Mouse (Mus musculus) heart, embryonic 13.5 days (tissue): ENCODE data around the gene Spata32. TPM values are rescaled to one million over a fixed set of nuclear protein-coding genes. Genes with fewer than 3 reads are reported as not detected.

Experiments
- ATAC-seq: fragments of 200-750 bp; cut with Nextera tagmentation; 2 replicates; pipeline ENCODE4 v1.8.0; 2017; ENCODE audit warnings: moderate TSS enrichment; ENCODE audit not compliant: insufficient number of reproducible peaks, low FRiP score, low TSS enrichment; ENCODE audit errors: extremely low read depth
- H3K27ac ChIP-seq: fragments of 300-500 bp; sonication (generic); replicated peaks from 2 replicates; pipeline ENCODE4 v1.5.1; 2015; ENCODE audit warnings: moderate library complexity, mild to moderate bottlenecking, inconsistent platforms
- H3K27me3 ChIP-seq: fragments of 300-500 bp; sonication (generic); replicated peaks from 2 replicates; pipeline ENCODE4 v1.6.1; 2015; ENCODE audit warnings: mild to moderate bottlenecking, inconsistent platforms
- H3K36me3 ChIP-seq: fragments of 300-500 bp; sonication (generic); 2 replicates; pipeline ENCODE4 v1.6.1; 2015; ENCODE audit warnings: mild to moderate bottlenecking, inconsistent platforms
- H3K4me1 ChIP-seq: fragments of 300-500 bp; sonication (generic); 2 replicates; pipeline ENCODE4 v1.6.1; 2015; ENCODE audit warnings: inconsistent platforms
- H3K4me2 ChIP-seq: fragments of 300-500 bp; sonication (generic); 2 replicates; pipeline ENCODE4 v1.6.1; 2015; ENCODE audit warnings: inconsistent platforms, mild to moderate bottlenecking, moderate library complexity
- H3K4me3 ChIP-seq: fragments of 300-500 bp; sonication (generic); 2 replicates; pipeline ENCODE4 v1.5.1; 2015; ENCODE audit warnings: moderate library complexity, mild to moderate bottlenecking, inconsistent platforms
- H3K9ac ChIP-seq: fragments of 300-500 bp; sonication (generic); 2 replicates; pipeline ENCODE4 v1.6.1; 2015; ENCODE audit warnings: inconsistent platforms, mild to moderate bottlenecking, moderate library complexity
- H3K9me3 ChIP-seq: fragments of 300-500 bp; sonication (generic); 2 replicates; pipeline ENCODE4 v1.6.1; 2016; ENCODE audit warnings: inconsistent platforms
- WGBS: fragments of 180-500 bp; shearing (Covaris S2); methylation state at CpG from one replicate; pipeline ENCODE4 v1.1.7; 2015; ENCODE audit warnings: mixed read lengths; 5-methylcytosine and 5-hydroxymethylcytosine counted together
- polyA plus RNA-seq: library from polyadenylated mRNA; unstranded; fragments of >200 nt; fragmentation: Nextera tagmentation; extraction: Ambion mirVana; gene quantifications from 2 replicates; pipeline ENCODE4 v1.2.1, GENCODE M21; 2015

Gene Spata32
- polyA plus RNA-seq, 1 experiment from 2014 or later, result not detected

- Histone ChIP-seq H3K4me1 (peaks cover 20% of the 10 kb centered on the region), H3K9me3 (no peaks in the 10 kb centered on the region), H3K4me2 (no peak overlapping the region), H3K9ac (no peak overlapping the region), H3K4me3 (no peak overlapping the region), H3K27ac (no peak overlapping the region), H3K27me3 (peaks cover 39% of the 10 kb centered on the region; the same call in 1 of the 2 replicates), H3K36me3 (no peaks in the 10 kb centered on the region)
- ATAC-seq, result no peak
- WGBS, result 78% methylated on average over 9 of the region's 9 CpGs
Observed at GRCm38 (mm10) chr11:103181349-103181748, 36.9 kb downstream of the Spata32 start.

- no peak overlapping the region for H3K4me3 ChIP-seq
- H3K27ac ChIP-seq, result no peak overlapping the region
- H3K9ac ChIP-seq, result no peak overlapping the region
- peaks cover 36% of the 10 kb centered on the region; the same call in 1 of the 2 replicates for H3K27me3 ChIP-seq
- WGBS, result 65% methylated on average over 1 of the region's 1 CpGs
- H3K4me2 ChIP-seq, result no peak overlapping the region
- H3K9me3 ChIP-seq, result no peaks in the 10 kb centered on the region
- H3K36me3 ChIP-seq, result no peaks in the 10 kb centered on the region
- no peak for ATAC-seq
- H3K4me1 ChIP-seq, result peaks cover 27% of the 10 kb centered on the region
Observed at GRCm38 (mm10) chr11:103180426-103180825, 37.8 kb downstream of the Spata32 start.

- Histone ChIP-seq H3K9ac (no peak overlapping the region), H3K27me3 (peaks cover 31% of the 10 kb centered on the region), H3K36me3 (no peaks in the 10 kb centered on the region), H3K4me1 (peaks cover 34% of the 10 kb centered on the region), H3K4me3 (no peak overlapping the region), H3K4me2 (no peak overlapping the region), H3K27ac (no peak overlapping the region), H3K9me3 (no peaks in the 10 kb centered on the region)
- ATAC-seq, result no peak
- 87% methylated on average over 8 of the region's 8 CpGs for WGBS
Observed at GRCm38 (mm10) chr11:103178748-103179147, 39.5 kb downstream of the Spata32 start.

DNA sequence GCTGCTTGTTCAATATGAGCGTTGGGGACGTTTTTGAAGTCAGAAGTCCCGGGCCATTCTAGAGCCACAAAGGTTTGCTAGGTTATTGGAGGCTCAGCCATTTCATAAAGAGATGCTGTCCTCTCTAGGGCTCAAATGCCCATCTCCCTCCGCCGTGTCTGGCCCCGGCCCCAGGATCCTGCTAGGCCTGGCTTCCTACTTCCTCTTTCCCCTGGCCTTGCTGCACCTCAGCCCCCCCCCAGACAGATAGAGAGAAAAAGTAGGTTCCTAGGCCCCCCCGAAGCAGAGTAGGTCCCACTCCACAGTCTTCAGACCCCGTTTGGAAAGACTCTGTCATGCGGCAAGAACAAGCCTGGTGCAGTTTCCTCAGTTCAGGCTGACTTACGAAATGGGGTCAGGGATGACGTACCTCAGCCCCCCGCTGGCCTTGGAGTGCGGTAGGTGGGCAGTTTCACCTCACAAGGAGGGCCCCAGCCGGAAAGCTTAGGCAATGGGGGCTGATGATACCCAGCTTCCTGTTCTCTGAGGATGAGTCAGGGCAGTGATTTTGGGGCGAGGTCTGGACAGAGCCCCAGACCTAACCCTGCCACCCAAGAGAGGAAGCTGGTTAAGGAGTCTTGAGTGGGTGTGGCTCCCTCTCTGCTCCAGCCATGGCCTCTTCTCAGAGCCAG lies 40.3 kb downstream of the Spata32 start:
- ATAC-seq, result no peak
- WGBS, result 74% methylated on average over 15 of the region's 15 CpGs
- peaks cover 38% of the 10 kb centered on the region for H3K27me3 ChIP-seq
- peak overlapping the region; percentile 37; the same call in 1 of the 2 replicates for H3K27ac ChIP-seq
- H3K4me3 ChIP-seq, result no peak overlapping the region
- peaks cover 34% of the 10 kb centered on the region for H3K4me1 ChIP-seq
- H3K36me3 ChIP-seq, result no peaks in the 10 kb centered on the region
- no peak overlapping the region for H3K9ac ChIP-seq
- no peaks in the 10 kb centered on the region for H3K9me3 ChIP-seq
- 0 out of 2 replicates have a peak overlapping the region, but pooled peaks have one; percentile 24 for H3K4me2 ChIP-seq

DNA sequence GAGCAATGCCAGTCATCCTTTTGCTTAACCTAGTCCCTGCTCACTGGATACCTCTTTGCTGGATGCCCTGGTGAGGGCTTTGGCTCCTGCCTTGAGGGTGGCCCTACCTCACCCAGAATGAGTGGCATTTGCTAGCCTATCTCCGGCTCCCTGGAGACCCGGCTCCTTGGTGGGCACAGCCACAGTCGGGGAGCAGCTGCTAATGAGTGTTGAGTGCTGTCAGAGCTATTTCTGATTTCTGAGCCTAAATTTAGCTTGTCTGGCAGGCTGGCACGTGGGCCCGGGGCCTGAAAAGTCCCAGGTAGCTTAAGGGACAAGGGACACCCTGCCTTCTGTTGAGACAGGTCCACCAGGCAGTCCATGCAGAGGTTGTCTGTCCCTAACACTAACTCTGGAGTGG lies 41.0 kb downstream of the Spata32 start:
- ATAC-seq, result peak; percentile 9; the same call in 1 of the 2 replicates
- Histone ChIP-seq H3K27me3 (peaks cover 38% of the 10 kb centered on the region), H3K27ac (peak overlapping the region; percentile 37), H3K4me1 (peaks cover 37% of the 10 kb centered on the region), H3K36me3 (no peaks in the 10 kb centered on the region), H3K9ac (no peak overlapping the region), H3K4me2 (peak overlapping the region; percentile 24; the same call in 1 of the 2 replicates), H3K4me3 (no peak overlapping the region), H3K9me3 (no peaks in the 10 kb centered on the region)
- 26% methylated on average over 5 of the region's 5 CpGs for WGBS

DNA sequence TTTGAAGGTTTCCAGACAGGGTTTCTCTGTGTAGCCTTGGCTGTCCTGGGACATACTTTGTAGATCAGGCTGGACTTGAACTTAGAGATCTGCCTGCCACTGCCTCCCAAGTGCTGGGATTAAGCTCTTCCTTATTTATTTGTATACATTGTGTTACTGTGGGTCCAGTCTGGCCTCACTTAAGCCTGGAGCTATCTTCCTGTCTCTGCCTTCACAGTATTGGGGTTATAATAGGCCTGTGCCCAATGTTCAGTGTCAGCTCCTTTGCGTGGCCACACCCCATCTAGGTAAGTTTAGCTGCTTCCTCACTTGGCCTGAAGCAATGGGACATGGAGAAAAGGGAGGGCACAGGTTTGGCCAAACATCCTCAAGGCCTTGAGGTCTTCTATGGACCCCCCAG lies 41.7 kb downstream of the Spata32 start:
- Histone ChIP-seq H3K9me3 (no peaks in the 10 kb centered on the region), H3K4me3 (no peak overlapping the region), H3K4me1 (peaks cover 44% of the 10 kb centered on the region), H3K36me3 (no peaks in the 10 kb centered on the region), H3K27me3 (peaks cover 39% of the 10 kb centered on the region), H3K9ac (no peak overlapping the region), H3K4me2 (0 out of 2 replicates have a peak overlapping the region, but pooled peaks have one; percentile 24), H3K27ac (peak overlapping the region; percentile 37)
- no peak for ATAC-seq
- 83% methylated on average over 1 of the region's 1 CpGs for WGBS

DNA sequence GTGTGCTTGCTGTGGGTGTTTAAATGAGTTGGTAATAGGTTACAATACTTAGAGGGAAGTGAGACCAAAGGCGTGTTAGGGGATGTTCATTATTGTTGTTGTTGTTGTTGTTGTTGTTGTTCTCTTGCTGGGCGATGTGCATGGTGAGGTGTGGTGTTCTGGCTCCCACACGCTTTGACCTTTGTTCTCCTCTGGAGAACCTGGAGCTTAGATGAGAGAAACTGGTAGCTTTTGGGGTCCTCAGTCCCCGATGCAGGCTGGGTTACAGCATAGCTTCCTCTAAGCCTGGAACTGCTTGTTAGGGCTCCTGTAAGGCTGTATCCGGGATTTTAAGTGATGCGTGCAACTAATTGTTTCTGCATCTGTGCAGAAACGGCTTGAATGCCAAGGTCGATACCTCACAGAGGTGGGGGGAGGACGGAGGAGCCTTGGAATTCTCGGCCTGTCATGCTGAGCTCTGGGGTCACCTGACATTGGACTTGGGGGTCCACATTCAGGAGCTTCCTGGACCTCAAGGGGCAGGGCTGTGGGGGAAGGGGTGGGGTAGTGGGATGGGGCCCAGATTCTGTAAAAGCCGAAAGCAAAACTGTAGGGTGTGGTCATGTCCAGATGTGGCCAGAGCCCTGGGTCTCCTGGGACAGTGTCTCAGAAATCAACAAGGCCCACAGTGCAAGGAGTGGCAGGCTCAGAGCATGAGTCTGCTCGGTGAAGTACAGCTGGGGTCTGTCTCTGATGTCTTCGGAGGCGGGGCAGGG lies 42.4 kb downstream of the Spata32 start:
- H3K9me3 ChIP-seq, result no peaks in the 10 kb centered on the region
- H3K4me2 ChIP-seq, result no peak overlapping the region
- no peak overlapping the region for H3K27ac ChIP-seq
- no peak overlapping the region for H3K9ac ChIP-seq
- H3K4me3 ChIP-seq, result no peak overlapping the region
- peaks cover 48% of the 10 kb centered on the region for H3K4me1 ChIP-seq
- ATAC-seq, result no peak
- H3K27me3 ChIP-seq, result peaks cover 41% of the 10 kb centered on the region
- H3K36me3 ChIP-seq, result no peaks in the 10 kb centered on the region
- 72% methylated on average over 14 of the region's 14 CpGs for WGBS

DNA sequence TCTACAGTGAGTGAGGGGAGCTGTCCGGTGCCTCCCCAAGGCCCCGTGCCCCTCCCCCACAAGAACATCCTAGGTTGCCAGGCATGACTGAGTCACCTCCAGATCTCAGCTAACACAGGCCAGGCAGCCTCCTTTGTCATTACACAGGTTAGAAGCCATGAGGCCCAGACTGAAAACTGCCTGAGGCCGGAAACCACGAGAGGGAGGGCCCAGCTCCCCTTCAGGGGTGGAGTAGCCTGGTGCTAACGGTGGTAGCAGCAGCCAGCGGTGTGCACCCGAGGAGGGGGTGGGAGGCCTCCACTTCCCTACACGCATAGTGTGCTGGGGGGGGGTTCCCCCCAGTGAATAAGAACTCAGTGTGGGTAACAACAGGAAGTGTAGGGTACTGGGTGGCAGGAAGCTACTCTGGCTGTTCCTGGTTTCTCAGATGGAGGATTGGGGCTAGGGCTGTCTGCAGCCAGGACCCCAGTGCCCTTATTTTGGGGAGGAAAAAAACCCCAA lies 43.3 kb downstream of the Spata32 start:
- Histone ChIP-seq H3K27ac (no peak overlapping the region), H3K36me3 (no peaks in the 10 kb centered on the region), H3K4me3 (no peak overlapping the region), H3K27me3 (peaks cover 44% of the 10 kb centered on the region), H3K4me1 (peaks cover 55% of the 10 kb centered on the region), H3K9me3 (no peaks in the 10 kb centered on the region), H3K4me2 (no peak overlapping the region), H3K9ac (no peak overlapping the region)
- WGBS, result 53% methylated on average over 8 of the region's 8 CpGs
- no peak for ATAC-seq

- no peak overlapping the region for H3K27ac ChIP-seq
- ATAC-seq, result no peak
- peaks cover 46% of the 10 kb centered on the region for H3K27me3 ChIP-seq
- H3K9me3 ChIP-seq, result no peaks in the 10 kb centered on the region
- peaks cover 55% of the 10 kb centered on the region for H3K4me1 ChIP-seq
- 74% methylated on average over 5 of the region's 5 CpGs for WGBS
- no peak overlapping the region for H3K4me3 ChIP-seq
- H3K36me3 ChIP-seq, result no peaks in the 10 kb centered on the region
- H3K9ac ChIP-seq, result no peak overlapping the region
- no peak overlapping the region for H3K4me2 ChIP-seq
Observed at GRCm38 (mm10) chr11:103174411-103174832, 43.8 kb downstream of the Spata32 start.

DNA sequence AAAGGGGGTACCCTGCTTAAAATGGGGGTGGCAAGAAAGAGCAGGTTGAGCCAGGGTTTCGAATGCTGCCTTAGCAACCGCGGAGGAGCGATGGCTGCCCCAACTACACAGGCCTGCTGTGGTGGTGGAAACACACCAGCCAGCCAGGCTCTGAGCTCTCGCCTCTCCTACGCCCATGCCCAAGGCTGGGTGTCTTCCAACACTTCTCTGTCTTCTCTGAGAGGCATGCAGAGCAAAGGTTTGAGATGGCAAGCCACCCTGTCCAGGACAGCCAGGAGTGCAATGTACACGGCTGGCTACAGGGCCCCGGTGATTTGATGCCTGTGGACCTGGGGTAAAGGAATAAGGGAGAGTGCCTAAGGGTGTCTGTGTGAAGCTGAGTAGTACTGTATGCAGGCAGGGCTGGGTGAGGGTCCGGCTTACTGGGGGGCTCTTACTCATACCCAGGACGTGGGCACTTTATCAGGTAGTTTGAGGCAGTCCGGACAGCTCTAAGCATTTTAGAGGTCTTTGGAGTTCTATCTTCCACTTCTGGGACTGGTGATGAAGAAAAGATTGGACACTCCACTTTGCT lies 44.4 kb downstream of the Spata32 start:
- Histone ChIP-seq H3K4me3 (no peak overlapping the region), H3K27ac (no peak overlapping the region), H3K36me3 (no peaks in the 10 kb centered on the region), H3K27me3 (peaks cover 51% of the 10 kb centered on the region), H3K4me2 (no peak overlapping the region), H3K9me3 (no peaks in the 10 kb centered on the region), H3K9ac (no peak overlapping the region), H3K4me1 (peaks cover 55% of the 10 kb centered on the region)
- 83% methylated on average over 11 of the region's 11 CpGs for WGBS
- no peak for ATAC-seq

- WGBS, result 79% methylated on average over 7 of the region's 7 CpGs
- Histone ChIP-seq H3K27ac (no peak overlapping the region), H3K27me3 (peaks cover 56% of the 10 kb centered on the region), H3K9me3 (no peaks in the 10 kb centered on the region), H3K4me1 (peaks cover 53% of the 10 kb centered on the region), H3K4me2 (no peak overlapping the region), H3K36me3 (no peaks in the 10 kb centered on the region), H3K4me3 (no peak overlapping the region), H3K9ac (no peak overlapping the region)
- ATAC-seq, result no peak
Observed at GRCm38 (mm10) chr11:103173041-103173770, 45.0 kb downstream of the Spata32 start.
